Mouse (Mus musculus): Measurements from ENCODE around the gene Plk5. TPM values are rescaled to one million over a fixed set of nuclear protein-coding genes. Genes with fewer than 3 reads are reported as not detected.

Gene Plk5
- total and polyA plus RNA-seq, 3 experiments = not detected

GRCm38 (mm10) chr10:80386735-80387471 is 30.6 kb downstream of the Plk5 start:
- no peak for DNase-seq (ENCODE audit: extremely low read depth)
- no peaks in the 10 kb centered on the region for H3K9me3 ChIP-seq (replicated peaks; ENCODE audit: low read length)
- no peak overlapping the region for H3K27ac ChIP-seq (ENCODE audit: insufficient read depth, low read depth)
- in situ Hi-C loops (cut with MboI; ENCODE audit: low pct_ligation_motif_present, low pct_unique_long_range_greater_than_20kb, low sequenced_read_pairs) = loop anchor here (5.0 kb wide), 1 partner anchor 40 kb away; no protein-coding TSS in a partner anchor
- H3K79me2 ChIP-seq (replicated peaks; ENCODE audit: control insufficient read depth, extremely low read depth, insufficient read depth, poor library complexity, severe bottlenecking) = no peaks in the 10 kb centered on the region
- no peaks in the 10 kb centered on the region for H3K27me3 ChIP-seq (replicated peaks)
- no peak for TF ChIP-seq TBP (conservative IDR thresholded peaks at IDR 0.05; ENCODE audit: low read depth, low read length)
- TF ChIP-seq NRF1 (IDR thresholded peaks at IDR 0.05; ENCODE audit: low read depth, low read length) = no peak
- peak; percentile 63 for TF ChIP-seq MXI1 (IDR thresholded peaks at IDR 0.05; ENCODE audit: low read depth, low read length)
- peak; percentile 27; the same call in 1 of the 2 replicates for TF ChIP-seq BHLHE40 (IDR thresholded peaks at IDR 0.05; ENCODE audit: low read depth, low read length)
- no peak for TF ChIP-seq ZMIZ1 (IDR thresholded peaks at IDR 0.05; ENCODE audit: low read depth, low read length)
- H3K36me3 ChIP-seq (replicated peaks in 1 of 2; ENCODE audit: control insufficient read depth in 1 of 2, insufficient read depth in 1 of 2, low read length in 1 of 2) = peaks cover 11 to 52% of the 10 kb centered on the region in 2 experiments
- H3K4me2 ChIP-seq (ENCODE audit: insufficient read depth, low read depth, poor library complexity, severe bottlenecking) = peak overlapping the region; percentile 35
- dilution Hi-C loops (cut with MboI; ENCODE audit: extremely low pct_ligation_motif_present, extremely low pct_unique_long_range_greater_than_20kb, low sequenced_read_pairs) = no loop called here
- peak overlapping the region; percentile 13 to 68 (median 59) for H3K4me3 ChIP-seq (replicated peaks in 1 of 3; ENCODE audit: low read depth in 2 of 3, low read length in 2 of 3, poor library complexity in 1 of 3)
- peaks cover 35 to 52% of the 10 kb centered on the region in 2 experiments for H3K4me1 ChIP-seq (ENCODE audit: control insufficient read depth in 1 of 2, insufficient read depth in 2 of 2)
- peak overlapping the region; percentile 57; the same call in 1 of the 2 replicates for H3K9ac ChIP-seq (ENCODE audit: insufficient read depth, low read depth)

- DNase-seq (ENCODE audit: extremely low read depth) = peak; percentile 79
- Histone ChIP-seq H3K4me1 (ENCODE audit: control insufficient read depth in 1 of 2, insufficient read depth in 2 of 2) (peaks cover 35 to 52% of the 10 kb centered on the region in 2 experiments), H3K27ac (ENCODE audit: insufficient read depth, low read depth) (no peak within 1 kb of the TSS)
- no peak for TF ChIP-seq TBP (conservative IDR thresholded peaks at IDR 0.05; ENCODE audit: low read depth, low read length)
- no peak for TF ChIP-seq UBTF (IDR thresholded peaks at IDR 0.05; ENCODE audit: low read depth, low read length)
- TF ChIP-seq USF2 (conservative IDR thresholded peaks at IDR 0.05; ENCODE audit: low read depth, low read length) = peak; percentile 59
- TF ChIP-seq POLR2AphosphoS2 (IDR thresholded peaks at IDR 0.05; ENCODE audit: low read depth, low read length) = no peak
- TF ChIP-seq CHD1 (IDR thresholded peaks at IDR 0.05; ENCODE audit: low read depth, low read length) = no peak
- no peak for TF ChIP-seq MYC (IDR thresholded peaks at IDR 0.05; ENCODE audit: low read depth, low read length)
- no peak for TF ChIP-seq MEF2A (IDR thresholded peaks at IDR 0.05; ENCODE audit: borderline replicate concordance, low read depth, low read length)
- TF ChIP-seq CTCF (conservative IDR thresholded peaks at IDR 0.05 in 1 of 2, IDR thresholded peaks at IDR 0.05 in 1 of 2; ENCODE audit: low read depth in 2 of 2, low read length in 2 of 2) = no peak
- TF ChIP-seq RAD21 (IDR thresholded peaks at IDR 0.05; ENCODE audit: low read depth, low read length) = no peak
- peak; percentile 44; the same call in 1 of the 2 replicates for TF ChIP-seq MAX (IDR thresholded peaks at IDR 0.05; ENCODE audit: low read length)
- 0 out of 2 replicates have a peak, but pooled peaks have one; percentile 14 for TF ChIP-seq RCOR1 (conservative IDR thresholded peaks at IDR 0.05; ENCODE audit: low read depth, low read length)
- no peak for TF ChIP-seq ETS1 (conservative IDR thresholded peaks at IDR 0.05; ENCODE audit: low read depth, low read length)
- TF ChIP-seq JUN (IDR thresholded peaks at IDR 0.05; ENCODE audit: insufficient read depth, low read depth, low read length) = no peak
- TF ChIP-seq SMC3 (IDR thresholded peaks at IDR 0.05; ENCODE audit: low read depth, low read length) = no peak
- peak; percentile 55 for TF ChIP-seq HCFC1 (IDR thresholded peaks at IDR 0.05; ENCODE audit: low read depth, low read length)
- TF ChIP-seq POLR2A (IDR thresholded peaks at IDR 0.05; ENCODE audit: low read depth, low read length) = peak; percentile 73
- TF ChIP-seq USF1 (IDR thresholded peaks at IDR 0.05; ENCODE audit: low read depth, low read length) = peak; percentile 82
- 0 out of 2 replicates have a peak, but pooled peaks have one; percentile 58 for TF ChIP-seq SIN3A (IDR thresholded peaks at IDR 0.05; ENCODE audit: low read length)
- no peak for TF ChIP-seq JUND (conservative IDR thresholded peaks at IDR 0.05; ENCODE audit: low read depth, low read length)
- TF ChIP-seq MXI1 (IDR thresholded peaks at IDR 0.05; ENCODE audit: low read depth, low read length) = peak; percentile 77
- TF ChIP-seq ZNF384 (IDR thresholded peaks at IDR 0.05; ENCODE audit: low read depth, low read length) = no peak
- no peak for TF ChIP-seq MAFK (IDR thresholded peaks at IDR 0.05; ENCODE audit: insufficient replicate concordance, low read length)
- no peak for TF ChIP-seq E2F4 (IDR thresholded peaks at IDR 0.05; ENCODE audit: insufficient replicate concordance, low read depth, low read length)
- TF ChIP-seq BHLHE40 (IDR thresholded peaks at IDR 0.05; ENCODE audit: low read depth, low read length) = peak; percentile 99
- no peak for TF ChIP-seq EP300 (IDR thresholded peaks at IDR 0.05; ENCODE audit: low read length)
- peak; percentile 46; the same call in 1 of the 2 replicates for TF ChIP-seq TCF12 (IDR thresholded peaks at IDR 0.05; ENCODE audit: low read depth, low read length)
- 0 out of 2 replicates have a peak, but pooled peaks have one; percentile 20 for TF ChIP-seq CHD2 (IDR thresholded peaks at IDR 0.05; ENCODE audit: low read length)
- TF ChIP-seq ZMIZ1 (IDR thresholded peaks at IDR 0.05; ENCODE audit: low read depth, low read length) = no peak
- peak; percentile 94 for TF ChIP-seq MAZ (IDR thresholded peaks at IDR 0.05; ENCODE audit: low read depth, low read length)
Observed at GRCm38 (mm10) chr10:80387522-80387959, 31.3 kb downstream of the Plk5 start, which contains the start of gene Mex3d. Gene Mex3d, minus strand, starts transcription at chr10:80387659.

More at GRCm38 (mm10) chr10:80387522-80387959, 31.3 kb downstream of the Plk5 start, which contains the start of gene Mex3d:
- Histone ChIP-seq H3K9ac (ENCODE audit: insufficient read depth, low read depth) (peak within 1 kb of the TSS; percentile 57), H3K4me3 (replicated peaks in 1 of 3; ENCODE audit: low read depth in 2 of 3, low read length in 2 of 3, poor library complexity in 1 of 3) (peak within 1 kb of the TSS; percentile 58 to 68 (median 61)), H3K9me3 (replicated peaks; ENCODE audit: low read length) (no peaks in the 10 kb centered on the region), H3K79me2 (replicated peaks; ENCODE audit: control insufficient read depth, extremely low read depth, insufficient read depth, poor library complexity, severe bottlenecking) (no peaks in the 10 kb centered on the region), H3K4me2 (ENCODE audit: insufficient read depth, low read depth, poor library complexity, severe bottlenecking) (peak within 1 kb of the TSS; percentile 71), H3K27me3 (replicated peaks) (no peaks in the 10 kb centered on the region), H3K36me3 (replicated peaks in 1 of 2; ENCODE audit: control insufficient read depth in 1 of 2, insufficient read depth in 1 of 2, low read length in 1 of 2) (peaks cover 11 to 52% of the 10 kb centered on the region in 2 experiments)
- in situ Hi-C loops (cut with MboI; ENCODE audit: low pct_ligation_motif_present, low pct_unique_long_range_greater_than_20kb, low sequenced_read_pairs) (loop anchor here (5.0 kb wide), 1 partner anchor 40 kb away; no protein-coding TSS in a partner anchor), dilution Hi-C loops (cut with MboI; ENCODE audit: extremely low pct_ligation_motif_present, extremely low pct_unique_long_range_greater_than_20kb, low sequenced_read_pairs) (no loop called here)

Data from CH12.LX (cell line).